Mouse (Mus musculus): ENCODE data around the gene Apeh.
"Not testable (repeated sequence)": the region's sequence is repeated elsewhere in the genome, so short reads cannot be mapped to it uniquely, and the experiment has no call there.

The Apeh gene

DNA sequence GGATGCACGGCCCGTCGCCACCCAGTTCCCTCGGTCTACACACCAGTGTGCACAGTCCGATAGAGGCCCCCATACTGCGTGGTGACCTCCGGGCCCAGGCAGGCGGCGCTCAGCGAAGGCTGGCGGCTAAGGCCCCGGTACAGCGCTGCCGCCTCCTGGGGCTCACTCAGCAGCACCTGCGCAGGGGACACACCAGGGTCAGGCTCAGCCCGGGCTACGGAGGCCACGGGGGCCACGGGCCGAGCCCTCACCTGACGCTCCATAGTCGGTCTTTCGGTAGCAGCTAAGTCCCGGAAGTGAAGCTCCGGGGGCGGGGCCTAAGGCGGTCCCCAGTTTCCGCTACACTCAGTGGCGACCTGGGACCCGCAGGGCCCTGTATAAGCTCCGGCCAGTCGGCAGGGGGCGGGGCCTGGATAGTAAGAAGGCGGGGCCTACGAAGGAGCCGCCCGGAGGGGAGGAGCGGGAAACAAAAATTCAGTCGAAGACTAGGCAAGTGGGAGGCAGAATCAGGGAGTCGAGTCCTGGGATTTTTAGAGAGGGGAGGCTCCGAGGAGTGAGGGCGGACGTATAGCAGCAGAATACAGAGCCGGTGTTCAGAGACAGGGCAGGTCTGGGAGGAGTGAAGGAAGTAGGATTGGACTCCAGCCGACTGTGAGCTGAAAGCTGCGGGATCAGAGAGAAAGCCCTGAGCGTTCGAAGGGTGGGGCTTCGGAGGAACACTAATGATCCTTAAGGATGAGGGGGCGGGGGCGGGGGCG lies at the start of gene Apeh:
Gene Apeh, minus strand, starts transcription at position 423 of the 758 bp plus-strand sequence.
- DNase-seq (ENCODE audit: low spot score in 2 of 2), result peak; percentile 73 to 76

DNA sequence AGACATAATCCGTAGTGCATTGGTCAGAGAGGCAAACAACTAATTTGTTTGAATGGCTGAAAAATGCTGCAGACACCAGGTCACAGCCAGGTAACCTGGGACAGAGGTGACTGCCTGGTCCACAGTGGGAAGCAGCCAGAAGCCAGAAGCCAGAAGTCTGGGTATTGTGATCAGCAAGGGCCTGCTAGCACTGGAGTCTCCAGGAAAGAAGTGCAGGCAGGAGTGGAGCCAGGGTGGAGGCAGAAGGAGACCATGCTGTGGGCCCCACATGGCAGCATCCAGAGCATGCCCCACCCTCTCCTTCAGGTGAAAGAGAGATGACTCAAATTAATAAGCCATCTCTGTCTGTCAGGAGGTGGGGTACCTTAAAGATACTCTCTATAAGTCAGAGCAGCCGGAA lies 49.1 kb upstream of the Apeh start:
- DNase-seq (ENCODE audit: low spot score in 2 of 2), result no peak

DNA sequence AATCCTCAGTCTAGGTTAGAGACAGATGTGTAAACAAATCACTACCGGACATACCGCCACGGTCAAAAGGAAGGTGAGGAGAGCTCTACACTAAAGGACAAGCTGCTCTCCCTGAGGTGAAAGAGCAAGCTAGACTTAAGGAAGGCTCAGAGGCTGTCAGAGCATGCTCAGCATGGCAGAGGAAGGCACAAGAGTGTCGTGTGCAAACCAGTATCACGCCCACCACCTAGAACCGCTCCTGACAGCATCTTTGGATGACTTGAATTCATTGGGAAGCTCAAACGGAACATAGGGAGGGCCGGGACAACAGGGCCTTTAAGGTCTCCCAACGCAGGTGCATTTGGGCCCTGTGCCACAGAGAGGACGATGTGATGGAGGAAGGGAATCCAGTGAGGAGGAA lies 47.0 kb upstream of the Apeh start:
- no peak for DNase-seq (ENCODE audit: low spot score in 2 of 2)

DNA sequence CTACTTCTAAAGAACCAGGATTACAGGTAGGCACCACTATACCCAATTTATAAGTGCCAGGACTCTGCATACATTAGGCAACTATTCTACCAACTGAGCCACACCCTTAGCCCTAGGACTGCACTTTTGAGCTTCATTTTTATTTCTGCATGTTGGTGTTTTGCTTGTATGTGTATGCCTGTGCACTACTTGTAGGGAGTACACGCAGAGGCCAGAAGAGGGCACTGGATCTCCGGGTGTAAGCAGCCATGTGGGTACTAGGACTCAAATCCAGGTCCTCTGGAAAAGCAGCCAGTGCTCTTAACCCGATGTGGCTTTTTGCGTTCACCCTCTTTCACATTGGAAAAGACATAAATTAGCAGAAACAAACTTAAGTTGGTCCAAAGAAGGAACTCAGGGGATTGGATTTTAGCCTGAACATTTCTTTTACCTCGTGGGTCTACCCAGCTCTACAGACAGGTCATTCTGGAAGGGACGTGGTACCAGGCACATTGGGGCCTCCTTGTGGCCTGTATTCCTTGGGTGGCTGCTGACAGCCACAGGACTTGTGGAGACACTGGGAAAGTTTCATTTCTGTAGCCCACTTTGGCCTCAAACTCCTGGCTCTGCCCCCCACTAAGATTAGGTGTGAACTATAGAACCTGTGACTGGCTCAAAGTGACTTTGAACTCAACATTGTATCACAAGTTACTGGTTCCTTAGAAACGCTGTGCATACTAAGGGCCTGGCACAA lies 45.7 kb upstream of the Apeh start:
- no peak for DNase-seq (ENCODE audit: low spot score in 2 of 2)

DNA sequence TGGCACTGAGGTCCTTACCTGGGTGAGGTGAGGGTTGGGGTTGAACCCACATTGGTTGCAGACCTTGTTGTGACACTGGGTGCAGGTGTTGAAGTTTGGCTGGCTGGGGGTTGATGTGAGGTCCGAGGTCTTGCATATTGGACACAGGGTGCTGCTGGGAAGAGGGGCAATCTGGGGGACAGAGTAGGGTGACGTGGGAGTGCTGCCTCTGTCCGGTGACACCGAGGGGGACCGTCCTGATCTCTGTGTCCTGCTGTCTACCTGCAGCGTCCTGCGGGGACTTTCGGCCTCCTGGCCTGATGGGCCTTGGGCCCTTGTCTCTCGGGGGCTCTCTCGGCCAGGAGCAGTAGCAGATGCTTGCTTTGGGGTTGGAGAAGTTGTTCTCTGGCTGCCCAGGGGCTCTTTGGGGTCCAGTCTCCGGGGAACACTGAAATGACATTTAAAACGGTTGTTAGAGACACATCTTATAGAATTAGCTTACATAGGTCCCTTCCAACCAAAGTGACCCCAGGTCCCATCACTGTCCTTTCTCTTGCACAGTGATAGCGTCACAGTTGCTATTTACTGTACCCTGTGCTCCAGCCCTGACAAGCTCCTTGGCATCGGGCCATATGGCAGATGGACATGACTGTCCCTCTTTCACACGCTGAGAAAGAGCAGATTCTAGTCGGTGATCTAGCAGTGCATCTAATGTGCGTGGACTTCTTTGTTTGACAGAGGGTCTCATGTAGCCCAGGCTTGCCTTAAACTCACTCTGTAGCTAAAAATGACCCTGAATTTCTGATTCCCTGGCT lies 45.0 kb upstream of the Apeh start:
- no peak for DNase-seq (ENCODE audit: low spot score in 2 of 2)

DNA sequence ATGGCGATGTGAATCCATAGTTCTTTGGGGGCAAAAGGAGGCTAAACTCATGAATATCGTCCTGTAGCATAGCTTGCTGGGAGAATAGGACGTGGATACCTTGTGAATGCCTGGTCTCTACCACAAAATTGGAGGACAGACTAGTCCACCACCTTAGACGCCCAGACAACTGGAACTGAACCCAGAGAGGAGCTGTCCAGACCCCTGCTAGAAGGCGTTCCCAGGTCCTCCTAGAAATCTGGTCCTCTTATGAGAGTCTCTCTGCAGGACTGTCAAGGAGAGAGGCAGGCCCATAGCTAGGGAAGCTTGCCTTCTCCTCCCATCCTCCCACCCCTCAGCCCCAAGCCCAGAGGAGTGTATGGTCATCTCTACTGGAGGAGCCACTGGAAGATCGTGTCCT lies 43.7 kb upstream of the Apeh start:
- DNase-seq (ENCODE audit: low spot score in 2 of 2), result no peak

DNA sequence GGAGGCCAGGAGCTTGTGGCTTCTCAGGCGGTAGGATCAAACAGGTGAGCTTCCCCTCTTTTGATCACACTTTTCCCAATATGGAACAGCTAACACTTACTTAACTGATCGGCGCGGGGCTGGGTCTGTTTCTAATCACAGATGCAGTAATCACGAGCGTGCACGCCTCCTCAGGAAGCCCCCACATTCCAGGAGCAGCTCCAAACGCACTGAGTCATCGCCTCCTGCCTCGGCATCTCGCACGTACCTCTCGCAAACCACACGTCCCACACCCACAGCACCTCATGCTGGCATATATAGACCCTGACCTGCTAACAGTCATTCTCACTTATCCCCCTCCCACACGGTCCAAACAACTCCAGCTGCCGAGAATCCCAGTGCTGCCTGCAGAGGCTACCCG lies 43.1 kb upstream of the Apeh start:
- DNase-seq (ENCODE audit: low spot score in 2 of 2), result peak; percentile 63 to 74

DNA sequence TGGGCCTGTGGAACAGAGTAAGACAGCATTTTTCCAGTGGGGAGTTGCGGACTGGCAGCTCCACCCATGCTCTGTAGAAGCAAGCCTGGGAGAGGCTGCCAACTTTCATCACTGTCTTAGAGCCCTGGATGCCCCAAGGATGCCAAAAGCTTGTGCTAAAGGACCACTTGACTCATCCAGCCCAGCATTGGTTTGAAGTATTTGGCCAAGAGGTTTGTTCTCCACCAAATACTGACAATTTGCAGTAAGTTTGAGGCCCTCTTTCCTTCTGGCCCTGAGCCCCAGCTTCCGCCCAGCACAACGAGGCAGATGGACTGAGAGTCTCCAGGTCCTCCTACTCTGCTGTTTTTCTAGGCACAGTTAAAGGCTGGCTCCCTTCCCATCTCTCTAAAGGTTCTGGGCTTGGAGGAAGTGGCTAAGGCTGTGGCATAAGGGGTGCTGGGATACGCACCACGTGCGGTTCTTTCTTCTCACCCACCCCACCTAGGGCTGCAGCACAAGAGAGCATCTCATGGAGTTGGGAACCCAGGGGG lies 42.6 kb upstream of the Apeh start:
- DNase-seq (ENCODE audit: low spot score in 2 of 2), result no peak

DNA sequence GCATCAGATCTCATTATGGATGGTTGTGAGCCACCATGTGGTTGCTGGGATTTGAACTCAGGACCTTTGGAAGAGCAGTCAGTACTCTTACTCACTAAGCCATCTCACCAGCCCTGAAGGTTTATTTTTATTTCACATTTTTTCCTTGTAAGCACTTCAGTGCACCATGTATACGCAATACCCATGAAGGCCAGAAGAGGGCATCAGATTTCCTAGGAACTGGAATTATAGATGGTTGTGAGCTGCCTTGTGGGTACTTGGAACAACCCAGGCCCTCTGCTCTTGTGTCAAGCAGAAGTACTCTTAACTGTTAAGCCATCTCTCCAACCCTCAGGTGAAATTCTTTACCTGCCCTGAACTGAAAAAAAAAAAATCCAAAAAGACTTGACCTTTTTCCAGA lies 41.8 kb upstream of the Apeh start:
- DNase-seq (ENCODE audit: low spot score in 2 of 2), result no peak

DNA sequence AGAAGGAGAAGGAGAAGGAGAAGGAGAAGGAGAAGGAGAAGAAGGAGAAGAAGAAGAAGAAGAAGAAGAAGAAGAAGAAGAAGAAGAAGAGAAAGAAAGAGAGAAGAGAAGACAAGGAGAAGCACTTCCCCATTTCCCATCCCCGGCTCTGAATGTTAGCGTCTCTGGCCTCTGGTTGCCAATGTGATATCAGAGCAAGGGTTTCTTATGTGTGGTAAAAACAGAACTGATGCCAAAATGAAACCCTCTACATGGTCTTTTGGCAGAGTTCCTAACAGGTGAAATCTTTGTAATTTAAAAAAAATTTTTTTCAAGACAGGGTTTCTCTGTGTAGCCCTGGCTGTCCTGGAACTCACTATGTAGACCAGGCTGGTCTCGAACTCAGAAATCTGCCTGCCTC lies 41.3 kb upstream of the Apeh start:
- DNase-seq (ENCODE audit: low spot score in 2 of 2), result not testable (repeated sequence)

DNA sequence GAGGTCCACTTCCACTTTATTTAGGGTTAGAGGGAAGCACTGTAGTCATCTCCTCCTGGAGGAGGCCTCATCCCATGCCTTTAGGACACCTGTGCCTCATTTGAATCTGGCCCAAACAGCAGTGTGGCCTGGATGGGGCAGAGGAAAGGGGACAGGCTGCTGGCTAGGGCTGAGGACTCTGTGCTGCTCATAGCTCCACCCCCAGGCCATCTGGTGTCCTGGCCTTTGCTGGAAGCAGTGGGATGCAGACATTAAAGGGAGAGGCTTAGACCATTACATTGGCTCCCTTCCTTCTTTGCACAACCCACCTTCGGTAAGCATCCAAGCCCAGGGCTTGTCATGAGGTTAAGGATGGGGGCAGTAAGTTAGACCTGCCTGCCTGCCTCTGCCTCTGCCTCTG lies 39.1 kb upstream of the Apeh start:
- DNase-seq (ENCODE audit: low spot score in 2 of 2), result no peak

DNA sequence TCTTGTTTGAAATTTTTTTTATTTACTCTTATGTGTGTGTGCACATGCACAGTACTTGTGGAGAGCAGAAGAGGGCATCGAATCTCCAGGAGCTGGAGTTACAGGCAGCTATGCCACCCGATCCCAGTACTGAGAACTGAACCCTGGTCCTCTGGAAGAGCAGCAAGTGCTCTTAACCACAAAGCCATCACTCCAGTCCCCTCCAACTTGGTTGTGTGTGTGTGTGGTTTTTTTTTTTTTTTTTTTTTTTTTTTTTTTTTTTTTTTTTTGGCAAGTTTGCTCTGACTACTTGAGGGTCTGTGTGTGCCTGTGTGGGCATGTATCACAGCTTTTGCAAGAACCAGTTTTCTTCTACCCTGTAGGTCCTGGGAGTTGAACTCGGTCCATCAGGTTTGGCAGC lies 38.0 kb upstream of the Apeh start:
- no peak for DNase-seq (ENCODE audit: low spot score in 2 of 2)

DNA sequence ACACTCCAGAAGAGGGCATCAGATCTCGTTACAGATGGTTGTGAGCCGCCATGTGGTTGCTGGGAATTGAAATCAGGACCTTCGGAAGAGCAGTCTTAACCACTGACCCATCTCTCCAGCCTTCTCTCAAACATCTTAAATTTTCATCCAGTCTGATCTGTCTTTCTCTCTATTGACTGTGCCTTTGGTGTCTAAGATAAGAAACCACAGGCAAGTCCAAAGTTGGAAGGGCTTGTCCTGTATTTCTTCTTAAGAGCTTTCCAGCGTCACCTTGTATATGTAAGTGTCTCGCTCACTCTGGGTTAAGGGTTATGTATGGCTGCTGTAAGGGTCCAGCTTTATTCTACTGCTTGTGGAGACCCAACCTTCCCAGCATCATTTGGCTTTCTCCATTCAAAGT lies 37.1 kb upstream of the Apeh start:
- no peak for DNase-seq (ENCODE audit: low spot score in 2 of 2)

DNA sequence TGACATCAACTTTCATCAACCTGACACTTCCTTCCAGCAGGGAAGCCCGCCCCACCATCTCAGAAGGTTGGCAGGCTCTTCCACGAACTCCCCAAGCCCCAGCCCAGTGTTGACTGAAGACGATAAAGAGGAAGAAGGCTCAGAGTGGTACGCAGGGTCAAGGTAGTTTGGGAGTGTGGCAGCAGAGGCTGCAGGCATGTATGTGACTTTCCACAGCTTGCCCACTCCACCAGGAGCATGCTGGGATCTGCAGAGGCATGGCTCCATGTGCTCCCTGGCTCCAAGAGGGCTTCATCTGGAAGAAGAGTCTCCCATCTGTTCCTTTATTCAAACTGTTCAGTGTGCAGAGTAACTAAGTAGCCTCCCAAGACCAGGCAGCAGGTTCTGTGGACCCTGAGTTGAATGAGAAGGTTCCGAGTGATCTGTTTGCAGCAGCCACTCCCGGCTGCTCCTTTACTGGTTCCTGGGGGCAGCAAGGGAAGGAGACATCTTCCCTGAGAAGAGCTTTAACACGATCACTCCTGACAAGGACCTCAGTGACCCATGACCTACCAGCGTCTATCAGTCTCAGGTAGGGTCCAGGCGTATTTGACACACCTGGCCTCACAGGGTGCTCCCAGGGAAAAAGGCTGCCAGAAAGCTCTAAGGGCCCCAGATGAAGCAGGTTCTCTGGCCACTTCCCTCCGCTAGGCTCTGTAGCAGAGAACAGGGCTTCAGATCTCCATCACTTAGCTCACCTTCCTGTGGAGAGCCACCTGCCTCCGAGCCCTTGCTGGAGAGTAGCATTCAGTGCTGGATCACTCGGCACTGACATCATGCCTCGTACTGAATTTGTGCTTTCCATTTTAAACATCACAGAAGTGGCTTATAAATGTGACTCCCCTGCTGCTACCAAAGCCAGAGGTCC lies 34.9 kb upstream of the Apeh start:
- DNase-seq (ENCODE audit: low spot score in 2 of 2), result no peak

DNA sequence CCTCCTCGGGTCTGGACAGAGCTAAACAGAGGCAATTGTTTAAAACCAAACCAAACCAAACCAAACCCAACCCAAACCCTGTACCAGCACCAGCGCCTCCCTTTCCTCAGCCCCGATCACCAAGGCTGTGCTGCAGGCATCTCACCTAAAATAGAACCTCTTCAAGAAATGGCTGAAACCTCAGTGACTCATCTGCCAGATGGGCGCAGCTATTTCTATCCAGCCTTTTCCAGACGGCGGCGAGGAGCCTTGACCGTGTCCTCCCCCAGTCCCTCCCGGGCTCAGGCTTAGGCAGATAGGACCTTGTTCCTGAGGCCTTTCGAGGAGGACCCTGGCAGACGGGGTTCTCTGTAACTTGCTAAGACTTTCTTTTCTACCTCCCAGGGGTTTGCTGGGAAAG lies 33.8 kb upstream of the Apeh start:
- no peak for DNase-seq (ENCODE audit: low spot score in 2 of 2)

DNA sequence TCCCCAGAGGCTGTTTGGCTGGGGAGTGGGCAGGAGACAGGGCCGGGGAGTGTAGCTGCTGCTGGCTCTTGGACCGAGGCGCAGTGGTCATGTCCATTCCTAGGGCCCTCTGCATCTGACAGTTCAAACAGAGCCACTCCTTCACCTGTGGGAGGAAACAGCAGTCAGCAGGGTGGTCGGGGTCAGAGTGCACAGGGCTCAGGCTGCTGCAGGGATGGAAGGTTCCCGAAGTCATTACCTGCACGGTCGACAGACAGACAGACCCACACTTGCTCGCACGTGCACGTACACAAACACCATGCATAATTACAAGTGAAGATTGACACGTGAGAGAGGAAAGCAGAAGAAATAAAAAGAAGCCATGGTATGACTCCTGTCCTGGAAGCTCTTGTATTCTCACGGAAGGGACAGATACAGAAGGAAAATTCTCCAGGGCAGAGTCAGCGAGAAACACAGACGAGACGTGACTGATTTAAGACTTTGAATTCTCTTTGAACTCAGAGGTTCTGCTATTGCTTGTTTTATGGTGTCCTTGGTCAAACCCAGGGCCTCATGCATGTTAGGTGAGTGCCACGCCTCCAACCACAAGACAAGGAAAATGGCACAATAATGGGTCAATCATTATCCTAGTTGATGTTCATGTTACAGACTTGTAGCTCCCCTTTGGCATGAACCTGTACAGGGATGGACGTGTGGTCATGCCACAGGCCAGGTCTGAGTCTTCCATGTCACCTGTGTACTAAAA lies 32.2 kb upstream of the Apeh start:
- DNase-seq (ENCODE audit: low spot score in 2 of 2), result no peak

DNA sequence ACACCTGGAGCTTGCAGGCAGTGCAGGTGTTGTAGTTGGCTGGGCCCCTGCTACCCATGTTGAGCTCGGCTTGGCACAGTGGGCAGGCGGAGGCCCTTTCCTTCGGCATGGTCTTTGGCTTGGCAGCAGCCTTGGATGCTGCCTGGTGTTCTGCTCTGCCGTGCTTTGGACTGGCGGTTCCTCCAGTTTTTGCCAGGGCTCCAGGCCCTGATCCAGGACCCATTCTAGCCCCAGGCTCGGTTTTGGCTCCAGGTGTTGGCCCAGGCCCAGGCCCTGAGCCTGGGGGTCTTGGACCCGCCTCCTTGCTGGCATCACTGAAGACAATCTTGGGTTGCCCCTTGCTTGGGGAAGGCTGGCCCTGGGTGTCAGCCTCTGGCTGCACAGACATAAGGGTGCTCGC lies 31.3 kb upstream of the Apeh start:
- no peak for DNase-seq (ENCODE audit: low spot score in 2 of 2)

DNA sequence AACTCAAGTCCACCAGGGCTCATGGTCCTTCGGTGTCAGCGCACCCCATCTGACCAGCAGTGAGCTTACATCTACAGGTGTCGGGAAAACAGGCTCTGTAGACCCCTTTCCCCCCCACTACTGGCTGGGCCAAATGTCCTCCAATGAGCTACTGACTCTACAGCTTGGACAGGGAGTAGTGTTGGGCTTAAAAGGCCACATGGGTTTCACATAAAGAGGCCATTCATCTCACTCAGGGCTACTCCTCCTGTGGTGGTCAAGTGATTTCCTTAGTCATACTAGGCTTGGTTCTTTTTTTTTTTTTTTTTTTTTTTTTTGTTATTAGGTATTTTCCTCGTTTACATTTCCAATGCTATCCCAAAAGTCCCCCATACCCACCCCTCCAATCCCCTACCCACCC lies 29.5 kb upstream of the Apeh start:
- DNase-seq (ENCODE audit: low spot score in 2 of 2), result no peak

DNA sequence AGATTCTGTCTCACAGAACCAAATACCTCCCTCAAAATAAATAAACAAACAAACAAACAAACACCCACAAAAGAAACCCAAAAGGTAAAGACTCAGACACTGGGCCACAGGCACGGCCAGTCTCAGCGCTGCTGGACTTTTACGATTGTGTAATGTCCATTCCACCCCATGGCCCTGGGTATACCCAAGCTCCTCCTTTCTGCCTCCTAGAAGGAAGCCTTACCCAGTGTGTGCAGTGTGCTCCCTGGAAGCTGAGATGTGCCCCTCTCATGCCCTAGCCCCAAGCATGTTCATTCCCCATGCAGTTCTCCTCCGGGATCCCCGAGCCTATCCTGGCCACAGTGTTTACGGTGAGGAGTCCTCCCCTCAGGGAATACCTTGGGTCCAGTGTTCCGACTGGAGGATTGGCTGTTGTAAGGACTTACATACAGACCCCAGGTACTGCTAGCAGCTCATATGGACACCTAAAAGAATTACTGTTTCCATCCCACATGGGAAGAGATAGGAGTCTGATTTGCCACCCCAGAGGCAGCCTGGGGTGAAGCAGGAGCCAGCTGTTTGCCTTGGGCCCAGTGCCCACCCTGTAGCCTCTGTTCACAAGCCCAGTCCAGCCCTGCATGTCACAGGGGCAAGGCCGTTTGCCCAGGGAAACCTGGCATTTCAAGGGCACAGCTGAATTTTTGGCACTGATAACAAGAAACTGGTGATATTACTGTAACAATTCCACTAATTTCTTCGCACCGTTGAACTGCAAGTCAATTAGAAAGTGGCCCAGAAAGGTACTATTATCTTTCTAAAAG lies 27.0 kb upstream of the Apeh start:
- DNase-seq (ENCODE audit: low spot score in 2 of 2), result no peak

DNA sequence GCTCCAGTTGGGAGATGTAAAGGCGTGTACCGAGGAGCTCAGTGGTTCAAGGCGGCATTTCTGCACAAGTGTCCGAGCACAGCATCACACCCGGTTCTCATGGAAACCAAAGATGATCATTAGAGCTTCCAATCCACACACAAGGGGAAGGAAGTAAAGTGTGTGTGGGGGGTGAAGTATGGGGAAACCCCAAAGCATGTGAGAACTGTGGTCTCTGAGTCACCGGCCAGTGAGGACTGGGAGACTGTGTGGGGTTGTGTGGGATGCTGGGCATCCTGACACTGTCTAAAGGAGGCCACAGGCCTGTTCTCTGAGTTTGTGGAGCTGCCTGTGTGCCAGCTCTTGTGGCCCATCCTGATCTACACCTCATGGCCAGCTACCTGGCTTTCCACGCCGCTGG lies 26.3 kb upstream of the Apeh start:
- DNase-seq (ENCODE audit: low spot score in 2 of 2), result no peak
